Mouse (Mus musculus): ENCODE data around the gene Fndc8. TPM values are rescaled to one million over a fixed set of nuclear protein-coding genes. Genes with fewer than 3 reads are reported as not detected.
A peak's percentile ranks its signal among the peaks of the same experiment; 100 is the strongest.

Gene Fndc8
- polyA plus RNA-seq, 2 experiments: 0.04 to 0.07 TPM

- Histone ChIP-seq H3K36me3 (replicated peaks; ENCODE audit: control insufficient read depth, insufficient read depth, low read depth) (0 out of 2 replicates have a peak, but pooled peaks cover 4% of the 10 kb centered on the region), H3K9me3 (ENCODE audit: control insufficient read depth, low read length) (no peaks in the 10 kb centered on the region), H3K9ac (replicated peaks) (peak overlapping the region; percentile 96), H3K27me3 (ENCODE audit: control insufficient read depth, insufficient read depth, low read length) (no peaks in the 10 kb centered on the region), H3K4me1 (replicated peaks; ENCODE audit: control insufficient read depth in 2 of 2, insufficient read depth in 2 of 2, low read length in 1 of 2) (peaks cover 68 to 80% of the 10 kb centered on the region in 2 experiments), H3K4me3 (ENCODE audit: insufficient read depth in 1 of 2, low read depth in 2 of 2, low read length in 2 of 2) (peak overlapping the region; percentile 33 to 35), H3K4me2 (ENCODE audit: low read depth) (peak overlapping the region; percentile 100), H3K27ac (peak overlapping the region; percentile 99)
- ATAC-seq (ENCODE audit: insufficient read depth) (peak; percentile 79), DNase-seq (ENCODE audit: low read depth in 3 of 3, low spot score in 3 of 3) (peak; percentile 89 to 93 (median 91))
- TF ChIP-seq EP300 (IDR thresholded peaks at IDR 0.05; ENCODE audit: low read depth) (peak; percentile 96), CTCF (IDR thresholded peaks at IDR 0.05; ENCODE audit: low read depth) (no peak)
- WGBS (ENCODE audit: insufficient replicate concordance): 20% methylated on average over 6 of the region's 6 CpGs
Observed at GRCm38 (mm10) chr11:82847571-82848000, 44.3 kb upstream of the Fndc8 start.

- peak overlapping the region; percentile 65 for H3K27ac ChIP-seq
Observed at GRCm38 (mm10) chr11:82850259-82850658, 41.7 kb upstream of the Fndc8 start.

GRCm38 (mm10) chr11:82852115-82852514 lies 39.8 kb upstream of the Fndc8 start:
- Histone ChIP-seq H3K9me3 (ENCODE audit: control insufficient read depth, low read length) (no peaks in the 10 kb centered on the region), H3K4me3 (ENCODE audit: insufficient read depth in 1 of 2, low read depth in 2 of 2, low read length in 2 of 2) (no peak overlapping the region), H3K4me1 (replicated peaks; ENCODE audit: control insufficient read depth in 2 of 2, insufficient read depth in 2 of 2, low read length in 1 of 2) (peaks cover 79 to 82% of the 10 kb centered on the region in 2 experiments), H3K9ac (replicated peaks) (peak overlapping the region; percentile 23; the same call in 1 of the 2 replicates), H3K4me2 (ENCODE audit: low read depth) (peak overlapping the region; percentile 40), H3K27ac (peak overlapping the region; percentile 42), H3K27me3 (ENCODE audit: control insufficient read depth, insufficient read depth, low read length) (no peaks in the 10 kb centered on the region), H3K36me3 (replicated peaks; ENCODE audit: control insufficient read depth, insufficient read depth, low read depth) (peaks cover 5% of the 10 kb centered on the region; the same call in 1 of the 2 replicates)
- no peak for DNase-seq (ENCODE audit: low read depth in 3 of 3, low spot score in 3 of 3)
- 74% methylated on average over 11 of the region's 11 CpGs for WGBS (ENCODE audit: insufficient replicate concordance)
- no peak for ATAC-seq (ENCODE audit: insufficient read depth)
- no peak for TF ChIP-seq EP300 (IDR thresholded peaks at IDR 0.05; ENCODE audit: low read depth)

More at GRCm38 (mm10) chr11:82850259-82850658, 41.7 kb upstream of the Fndc8 start:
- no peaks in the 10 kb centered on the region for H3K27me3 ChIP-seq (ENCODE audit: control insufficient read depth, insufficient read depth, low read length)
- no peak for ATAC-seq (ENCODE audit: insufficient read depth)
- no peak overlapping the region for H3K4me3 ChIP-seq (ENCODE audit: insufficient read depth in 1 of 2, low read depth in 2 of 2, low read length in 2 of 2)
- peaks cover 5% of the 10 kb centered on the region; the same call in 1 of the 2 replicates for H3K36me3 ChIP-seq (replicated peaks; ENCODE audit: control insufficient read depth, insufficient read depth, low read depth)
- TF ChIP-seq EP300 (IDR thresholded peaks at IDR 0.05; ENCODE audit: low read depth) (no peak), CTCF (IDR thresholded peaks at IDR 0.05; ENCODE audit: low read depth) (no peak)
- no peak overlapping the region for H3K9ac ChIP-seq (replicated peaks)
- H3K4me2 ChIP-seq (ENCODE audit: low read depth): no peak overlapping the region
- peaks cover 77 to 81% of the 10 kb centered on the region in 2 experiments for H3K4me1 ChIP-seq (replicated peaks; ENCODE audit: control insufficient read depth in 2 of 2, insufficient read depth in 2 of 2, low read length in 1 of 2)
- no peak for DNase-seq (ENCODE audit: low read depth in 3 of 3, low spot score in 3 of 3)
- H3K9me3 ChIP-seq (ENCODE audit: control insufficient read depth, low read length): no peaks in the 10 kb centered on the region
- 78% methylated on average over 5 of the region's 5 CpGs for WGBS (ENCODE audit: insufficient replicate concordance)

DNA sequence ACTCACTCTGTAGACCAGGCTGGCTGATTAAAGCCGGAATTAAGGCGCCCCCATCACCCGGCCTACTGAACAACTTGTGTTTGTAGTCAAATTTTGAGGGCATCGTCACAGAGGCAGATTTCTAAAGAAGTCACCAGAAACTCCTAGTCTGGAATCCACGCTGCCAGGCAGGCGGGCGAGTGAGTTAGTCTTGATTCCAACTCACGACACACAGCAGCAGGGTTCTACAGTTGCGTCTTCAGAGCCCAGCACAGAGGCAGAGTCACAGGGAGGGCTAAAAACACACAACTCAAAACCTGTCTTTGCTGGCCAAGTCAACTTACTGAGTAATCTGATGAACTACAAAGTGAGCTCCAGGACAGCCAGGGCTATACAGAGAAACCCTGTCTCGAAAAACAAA lies 39.4 kb upstream of the Fndc8 start:
- H3K36me3 ChIP-seq (replicated peaks; ENCODE audit: control insufficient read depth, insufficient read depth, low read depth): peaks cover 5% of the 10 kb centered on the region; the same call in 1 of the 2 replicates
- peaks cover 75 to 79% of the 10 kb centered on the region in 2 experiments for H3K4me1 ChIP-seq (replicated peaks; ENCODE audit: control insufficient read depth in 2 of 2, insufficient read depth in 2 of 2, low read length in 1 of 2)
- H3K4me3 ChIP-seq (ENCODE audit: insufficient read depth in 1 of 2, low read depth in 2 of 2, low read length in 2 of 2): no peak overlapping the region
- DNase-seq (ENCODE audit: low read depth in 3 of 3, low spot score in 3 of 3): no peak
- H3K4me2 ChIP-seq (ENCODE audit: low read depth): peak overlapping the region; percentile 40; the same call in 1 of the 2 replicates
- no peak for ATAC-seq (ENCODE audit: insufficient read depth)
- TF ChIP-seq EP300 (IDR thresholded peaks at IDR 0.05; ENCODE audit: low read depth): no peak
- no peaks in the 10 kb centered on the region for H3K9me3 ChIP-seq (ENCODE audit: control insufficient read depth, low read length)
- no peak overlapping the region; the same call in 1 of the 2 replicates for H3K9ac ChIP-seq (replicated peaks)
- 78% methylated on average over 10 of the region's 10 CpGs for WGBS (ENCODE audit: insufficient replicate concordance)
- H3K27me3 ChIP-seq (ENCODE audit: control insufficient read depth, insufficient read depth, low read length): no peaks in the 10 kb centered on the region
- peak overlapping the region; percentile 42; the same call in 1 of the 2 replicates for H3K27ac ChIP-seq

DNA sequence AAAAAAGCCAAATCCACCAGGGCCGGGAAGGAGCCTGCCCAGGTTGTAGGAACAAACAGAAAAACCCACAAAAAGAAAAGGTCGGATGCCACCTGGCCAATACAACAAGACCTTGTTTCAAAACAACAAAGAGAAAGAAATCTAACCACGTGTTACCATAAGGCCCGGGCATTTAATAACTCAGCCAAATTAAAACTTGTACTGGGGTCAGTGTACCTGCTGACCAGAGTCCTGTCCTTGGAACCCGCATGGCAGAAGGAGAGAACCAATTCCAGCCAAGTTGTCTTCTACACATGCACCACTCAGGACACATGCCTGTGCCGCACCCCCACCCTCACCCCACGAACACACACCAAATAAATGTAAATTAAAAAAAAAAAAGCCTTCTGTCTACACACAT lies 39.0 kb upstream of the Fndc8 start:
- no peak overlapping the region for H3K4me2 ChIP-seq (ENCODE audit: low read depth)
- ATAC-seq (ENCODE audit: insufficient read depth) (no peak), DNase-seq (ENCODE audit: low read depth in 3 of 3, low spot score in 3 of 3) (no peak)
- H3K9me3 ChIP-seq (ENCODE audit: control insufficient read depth, low read length): no peaks in the 10 kb centered on the region
- no peaks in the 10 kb centered on the region for H3K27me3 ChIP-seq (ENCODE audit: control insufficient read depth, insufficient read depth, low read length)
- peaks cover 72 to 77% of the 10 kb centered on the region in 2 experiments for H3K4me1 ChIP-seq (replicated peaks; ENCODE audit: control insufficient read depth in 2 of 2, insufficient read depth in 2 of 2, low read length in 1 of 2)
- no peak for TF ChIP-seq EP300 (IDR thresholded peaks at IDR 0.05; ENCODE audit: low read depth)
- no peak for TF ChIP-seq CTCF (IDR thresholded peaks at IDR 0.05; ENCODE audit: low read depth)
- WGBS (ENCODE audit: insufficient replicate concordance): 79% methylated on average over 7 of the region's 7 CpGs
- peaks cover 5% of the 10 kb centered on the region; the same call in 1 of the 2 replicates for H3K36me3 ChIP-seq (replicated peaks; ENCODE audit: control insufficient read depth, insufficient read depth, low read depth)
- peak overlapping the region; percentile 34; the same call in 1 of the 2 replicates for H3K27ac ChIP-seq
- no peak overlapping the region for H3K4me3 ChIP-seq (ENCODE audit: insufficient read depth in 1 of 2, low read depth in 2 of 2, low read length in 2 of 2)
- no peak overlapping the region for H3K9ac ChIP-seq (replicated peaks)
